Mouse (Mus musculus): ENCODE data around the gene Hk1. TPM values are rescaled to one million over a fixed set of nuclear protein-coding genes. Genes with fewer than 3 reads are reported as not detected.

Gene Hk1
- total RNA-seq, 2 experiments from 2014 or later: 6.2 to 8.7 TPM

DNA sequence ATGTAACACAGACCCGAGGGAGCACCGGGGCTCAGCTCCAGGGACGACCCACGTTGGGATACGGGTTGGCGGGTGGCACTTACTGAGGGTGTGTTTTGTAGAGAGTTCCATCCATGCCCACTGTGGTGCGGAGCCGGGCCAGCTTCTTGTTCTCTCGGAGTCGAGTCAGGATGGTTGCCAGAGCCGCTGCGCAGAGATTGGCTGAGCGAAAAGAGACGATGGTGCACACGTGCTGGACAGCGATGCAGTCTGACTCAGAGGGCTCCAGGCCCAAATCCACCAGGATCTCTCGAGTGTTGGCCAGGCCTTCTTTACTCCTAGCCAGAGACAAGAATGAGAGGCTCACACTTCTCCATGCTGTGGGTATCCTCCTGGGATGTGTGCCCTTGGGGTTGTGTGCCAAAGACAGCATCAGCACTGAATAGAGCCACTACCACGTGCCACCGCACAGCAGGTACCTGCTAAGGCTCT is 22.0 kb upstream of the Hk1 start:
- no peak overlapping the region; the same call in 1 of the 2 replicates for H3K4me3 ChIP-seq
- peak; percentile 66 for DNase-seq
- H3K27ac ChIP-seq: no peak overlapping the region
- TF ChIP-seq CTCF (IDR thresholded peaks at IDR 0.05): no peak
- intact Hi-C loops (cut with DNase I): no loop called here

DNA sequence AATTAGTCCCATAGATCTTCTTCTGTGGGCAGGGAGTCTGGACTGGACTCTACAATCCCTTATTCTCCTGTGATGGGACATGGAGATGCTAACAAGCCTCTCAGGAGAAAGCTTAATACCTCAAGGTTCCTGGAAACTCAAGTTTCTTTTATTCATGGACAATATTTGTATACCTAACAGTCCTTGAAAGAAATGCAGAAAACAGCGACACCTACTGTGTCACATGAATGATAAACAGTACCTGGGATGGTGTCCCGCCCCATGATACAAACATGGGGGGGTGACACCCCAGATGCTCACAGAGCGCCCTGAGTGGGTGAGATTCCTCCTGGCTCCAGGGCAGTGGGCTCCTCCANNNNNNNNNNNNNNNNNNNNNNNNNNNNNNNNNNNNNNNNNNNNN is 3.3 kb upstream of the Hk1 start:
- TF ChIP-seq CTCF (IDR thresholded peaks at IDR 0.05): peak; percentile 5; the same call in 1 of the 2 replicates
- intact Hi-C loops (cut with DNase I): no loop called here
- Histone ChIP-seq H3K27ac (no peak overlapping the region), H3K4me3 (no peak overlapping the region)
- no peak for DNase-seq

DNA sequence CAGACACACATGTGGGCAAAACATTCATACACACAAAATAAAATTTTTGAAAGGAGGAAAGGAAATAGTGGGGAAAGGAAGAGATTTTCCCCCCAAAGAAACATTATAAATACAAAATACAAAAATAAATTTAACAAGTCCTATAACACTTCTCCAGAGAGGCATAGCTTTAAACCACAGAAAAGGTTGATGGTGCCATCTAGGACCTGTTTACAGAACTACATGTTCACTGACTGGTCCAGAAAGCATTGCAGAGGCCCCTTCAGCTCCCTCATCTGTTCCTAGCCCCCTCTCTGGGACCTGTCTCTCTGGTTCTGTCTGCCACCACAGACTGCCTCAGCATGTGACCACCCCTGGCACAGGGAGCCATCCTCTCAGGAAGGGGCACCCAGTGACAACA is 1.2 kb upstream of the Hk1 start:
- DNase-seq: no peak
- H3K4me3 ChIP-seq: no peak overlapping the region
- H3K27ac ChIP-seq: no peak overlapping the region
- intact Hi-C loops (cut with DNase I): no loop called here
- peak; percentile 39; the same call in 1 of the 2 replicates for TF ChIP-seq CTCF (IDR thresholded peaks at IDR 0.05)

DNA sequence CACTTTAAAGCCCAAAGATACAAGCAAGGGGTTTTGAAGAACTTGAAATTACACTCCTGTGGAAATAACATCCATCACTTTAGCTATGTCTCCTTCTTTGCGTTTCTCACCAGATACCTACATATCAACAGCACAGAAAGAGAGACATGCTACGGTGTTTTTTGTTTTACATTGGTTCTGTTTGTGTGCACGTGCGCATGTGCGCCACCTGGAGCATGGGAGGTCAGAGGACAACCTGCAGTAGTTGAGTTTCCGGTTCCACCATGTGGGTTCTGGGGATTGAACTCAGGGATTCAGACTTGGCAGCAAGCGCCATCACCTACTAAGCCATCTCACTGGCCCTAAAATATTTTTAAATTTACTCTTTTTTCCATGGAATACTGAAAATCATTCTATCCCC is 20.9 kb downstream of the Hk1 start:
- H3K27ac ChIP-seq: no peak overlapping the region
- peak; percentile 23; the same call in 1 of the 2 replicates for TF ChIP-seq CTCF (IDR thresholded peaks at IDR 0.05)
- H3K4me3 ChIP-seq: no peak overlapping the region
- no peak for DNase-seq
- intact Hi-C loops (cut with DNase I): no loop called here

DNA sequence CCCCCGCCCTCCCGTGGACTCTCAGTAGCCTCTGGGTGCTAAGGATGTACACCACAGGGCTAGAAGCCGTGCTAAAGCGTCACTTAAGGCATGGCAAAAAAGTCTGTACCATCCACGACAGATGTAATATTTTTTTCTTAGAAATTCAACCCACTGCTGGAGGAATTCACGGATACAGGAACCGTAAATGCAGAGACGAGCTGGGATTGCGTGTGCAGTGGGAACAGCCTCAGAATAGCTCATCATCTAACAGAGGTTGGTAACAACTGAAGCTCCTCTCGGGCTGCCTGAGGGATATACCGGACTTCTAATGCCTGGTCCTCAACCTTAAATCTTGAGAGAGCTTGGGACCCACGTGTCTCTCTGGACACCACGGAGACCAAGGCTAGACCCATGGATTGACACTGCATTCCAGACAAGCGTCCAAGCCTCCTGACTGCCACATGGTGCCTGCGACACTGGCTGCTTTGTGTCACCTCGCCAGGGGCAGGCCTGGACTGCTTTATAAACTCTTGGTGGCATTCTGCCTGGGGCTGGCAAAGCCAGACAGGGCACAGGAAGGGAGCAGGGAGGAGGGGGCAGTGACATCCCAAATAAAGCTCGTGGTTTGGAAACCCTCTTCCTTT is 23.5 kb downstream of the Hk1 start:
- no peak for TF ChIP-seq CTCF (IDR thresholded peaks at IDR 0.05)
- Histone ChIP-seq H3K4me3 (no peak overlapping the region), H3K27ac (no peak overlapping the region)
- DNase-seq: no peak
- intact Hi-C loops (cut with DNase I): no loop called here

DNA sequence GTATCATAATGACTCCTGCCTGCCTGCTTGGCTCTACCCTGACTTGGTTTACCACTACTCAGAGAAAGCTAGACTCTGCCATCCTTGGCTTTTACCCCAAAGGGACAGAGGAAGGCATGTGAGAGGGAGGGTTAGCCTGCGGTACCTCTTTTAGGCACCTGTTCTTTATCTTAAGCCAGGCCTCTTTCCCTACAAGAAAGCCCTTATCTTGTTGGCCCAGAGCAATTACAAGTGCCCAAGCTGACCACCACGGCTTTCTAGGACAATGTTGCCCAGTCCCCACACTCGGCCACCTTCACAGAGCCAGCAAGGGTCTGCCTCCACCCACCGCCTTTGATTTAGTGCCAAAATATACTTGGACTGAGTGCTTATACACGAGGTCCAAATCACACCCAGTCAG is 34.6 kb downstream of the Hk1 start:
- Histone ChIP-seq H3K27ac (no peak overlapping the region), H3K4me3 (no peak overlapping the region)
- intact Hi-C loops (cut with DNase I): no loop called here
- TF ChIP-seq CTCF (IDR thresholded peaks at IDR 0.05): no peak
- no peak for DNase-seq

DNA sequence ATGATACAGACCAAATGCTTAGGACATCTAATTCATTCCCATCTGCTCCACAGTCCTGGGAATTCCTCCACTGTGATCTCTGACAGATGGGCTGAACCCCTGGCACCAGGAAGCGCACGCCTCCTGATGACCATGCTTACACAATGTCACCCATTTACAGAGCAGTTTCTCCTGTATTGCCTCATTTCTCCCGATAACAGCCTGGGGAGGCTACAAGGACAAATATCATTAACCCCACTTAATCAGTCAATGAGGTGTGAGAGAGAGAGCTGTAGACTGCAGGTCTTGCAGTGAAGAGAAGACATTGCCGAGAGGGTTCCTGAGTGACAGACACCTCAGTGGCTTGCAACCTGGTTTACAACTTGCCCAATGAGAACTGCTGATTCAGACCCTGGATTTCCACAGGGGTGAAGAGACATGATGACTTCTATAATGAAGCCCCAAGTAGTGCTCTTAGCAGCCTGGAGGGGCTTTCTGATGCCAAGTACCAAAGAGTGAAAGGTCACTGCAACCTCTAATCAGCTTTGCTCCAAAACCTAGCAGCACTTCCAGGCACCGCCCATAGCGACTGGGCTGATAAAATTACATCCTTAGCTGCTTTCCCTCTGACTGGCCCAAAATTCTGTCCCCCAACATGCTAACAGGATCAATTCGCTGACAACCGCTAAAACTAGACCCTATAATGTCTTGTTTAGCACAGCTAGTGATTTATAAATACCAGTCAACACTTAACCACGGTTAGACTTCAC is 35.5 kb downstream of the Hk1 start:
- TF ChIP-seq CTCF (IDR thresholded peaks at IDR 0.05): no peak
- intact Hi-C loops (cut with DNase I): no loop called here

DNA sequence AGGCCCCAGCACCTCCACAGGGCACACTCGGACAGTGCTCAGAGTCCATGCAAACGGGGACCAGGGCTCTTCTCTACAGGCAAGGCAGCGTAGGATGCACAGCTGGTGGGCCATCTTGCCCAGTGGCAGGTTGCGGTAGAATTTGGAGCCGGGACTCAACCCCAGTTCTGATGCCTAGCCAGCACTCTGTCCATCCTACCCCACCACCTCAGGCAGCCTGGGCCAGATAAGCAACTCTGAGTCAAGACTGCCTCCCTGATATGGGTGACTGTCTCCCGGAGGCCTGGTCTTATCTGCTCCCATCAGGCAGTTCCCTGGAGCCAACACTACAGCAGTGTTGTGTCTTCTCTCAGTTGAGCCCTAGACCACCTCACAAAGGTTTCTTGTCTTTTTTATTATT is 37.2 kb downstream of the Hk1 start:
- no peak for TF ChIP-seq CTCF (IDR thresholded peaks at IDR 0.05)
- H3K27ac ChIP-seq: no peak overlapping the region

More for the DNA sequence above, 35.5 kb downstream of the Hk1 start:
- Histone ChIP-seq H3K4me3 (no peak overlapping the region), H3K27ac (no peak overlapping the region)
- DNase-seq: no peak

DNA sequence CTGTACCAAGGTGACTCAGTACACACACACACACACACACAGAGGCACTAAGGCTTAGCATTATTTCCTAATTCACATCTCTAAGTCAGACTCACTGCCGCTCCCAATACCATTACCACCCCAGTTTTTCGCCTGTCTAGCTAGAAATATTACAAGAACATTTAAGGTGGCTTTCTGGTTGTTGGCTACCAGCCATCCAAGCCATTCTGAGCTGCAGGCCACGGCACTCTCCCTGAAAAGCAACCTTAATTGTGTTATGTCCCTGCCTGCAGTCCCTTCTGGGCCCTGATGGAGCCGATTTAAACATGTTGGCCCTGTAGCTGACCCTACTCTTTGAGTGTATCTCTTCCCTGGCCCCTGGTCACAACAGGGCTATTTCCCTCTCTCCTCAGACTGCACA is 37.8 kb downstream of the Hk1 start:
- no peak for TF ChIP-seq CTCF (IDR thresholded peaks at IDR 0.05)
- Histone ChIP-seq H3K4me3 (no peak overlapping the region), H3K27ac (no peak overlapping the region)
- intact Hi-C loops (cut with DNase I): no loop called here
- no peak for DNase-seq

More for the DNA sequence above, 37.2 kb downstream of the Hk1 start:
- intact Hi-C loops (cut with DNase I): no loop called here
- no peak overlapping the region for H3K4me3 ChIP-seq
- no peak for DNase-seq

DNA sequence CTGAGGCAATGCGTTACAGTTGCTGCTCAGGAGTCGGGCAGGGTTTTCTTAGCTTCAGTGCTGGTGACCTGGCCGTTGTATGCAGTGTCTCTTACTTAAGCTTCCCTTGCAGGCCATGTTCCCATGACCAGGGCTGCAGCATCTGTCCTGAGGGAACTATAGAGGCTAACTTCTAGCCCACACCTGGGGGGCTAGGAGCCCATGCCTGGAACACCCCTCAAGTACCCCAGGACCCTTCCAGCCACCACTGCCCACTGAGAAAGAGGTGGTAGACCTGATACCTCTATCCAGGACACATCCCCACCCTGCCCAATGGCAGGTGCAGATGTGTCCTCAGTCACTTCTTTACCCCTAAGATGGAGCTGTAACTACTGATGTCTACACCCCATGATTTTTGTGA is 38.7 kb downstream of the Hk1 start:
- intact Hi-C loops (cut with DNase I): no loop called here
- TF ChIP-seq CTCF (IDR thresholded peaks at IDR 0.05): no peak
- DNase-seq: no peak
- peak overlapping the region; percentile 86 for H3K27ac ChIP-seq
- H3K4me3 ChIP-seq: peak overlapping the region; percentile 85

DNA sequence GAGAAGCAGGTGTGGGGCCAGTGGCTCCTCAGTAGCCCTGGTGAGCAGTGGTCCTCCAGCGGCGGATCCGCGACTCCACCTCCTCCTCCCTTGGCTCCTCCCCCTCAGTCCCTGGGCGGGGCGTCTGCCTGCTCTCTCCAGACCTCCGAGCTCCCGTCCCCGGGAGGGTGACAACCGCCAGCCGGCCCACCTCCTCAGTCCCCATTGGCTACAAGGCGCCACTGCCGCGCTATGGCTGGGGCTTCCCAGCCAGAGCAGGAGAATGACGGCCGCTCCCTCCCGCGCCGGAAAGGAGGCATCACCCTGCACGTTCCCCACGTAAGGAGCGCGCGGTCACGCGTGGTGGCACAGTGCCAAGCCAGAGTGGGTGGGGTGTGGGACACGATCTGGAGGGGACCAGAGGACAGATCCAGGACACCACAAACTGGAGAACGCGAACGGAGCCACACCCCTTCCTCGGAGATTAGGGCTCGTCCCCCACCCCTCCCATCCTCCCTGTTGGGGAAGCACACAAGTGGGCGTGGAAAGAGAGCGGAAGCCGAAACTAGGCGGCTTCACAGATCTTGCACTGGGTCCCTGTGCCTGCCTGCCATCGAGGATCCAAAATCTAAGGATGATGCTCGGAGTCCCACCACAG is 39.5 kb downstream of the Hk1 start:
- intact Hi-C loops (cut with DNase I): no loop called here
- no peak for TF ChIP-seq CTCF (IDR thresholded peaks at IDR 0.05)
- H3K27ac ChIP-seq: peak overlapping the region; percentile 86
- H3K4me3 ChIP-seq: peak overlapping the region; percentile 85
- DNase-seq: peak; percentile 98

DNA sequence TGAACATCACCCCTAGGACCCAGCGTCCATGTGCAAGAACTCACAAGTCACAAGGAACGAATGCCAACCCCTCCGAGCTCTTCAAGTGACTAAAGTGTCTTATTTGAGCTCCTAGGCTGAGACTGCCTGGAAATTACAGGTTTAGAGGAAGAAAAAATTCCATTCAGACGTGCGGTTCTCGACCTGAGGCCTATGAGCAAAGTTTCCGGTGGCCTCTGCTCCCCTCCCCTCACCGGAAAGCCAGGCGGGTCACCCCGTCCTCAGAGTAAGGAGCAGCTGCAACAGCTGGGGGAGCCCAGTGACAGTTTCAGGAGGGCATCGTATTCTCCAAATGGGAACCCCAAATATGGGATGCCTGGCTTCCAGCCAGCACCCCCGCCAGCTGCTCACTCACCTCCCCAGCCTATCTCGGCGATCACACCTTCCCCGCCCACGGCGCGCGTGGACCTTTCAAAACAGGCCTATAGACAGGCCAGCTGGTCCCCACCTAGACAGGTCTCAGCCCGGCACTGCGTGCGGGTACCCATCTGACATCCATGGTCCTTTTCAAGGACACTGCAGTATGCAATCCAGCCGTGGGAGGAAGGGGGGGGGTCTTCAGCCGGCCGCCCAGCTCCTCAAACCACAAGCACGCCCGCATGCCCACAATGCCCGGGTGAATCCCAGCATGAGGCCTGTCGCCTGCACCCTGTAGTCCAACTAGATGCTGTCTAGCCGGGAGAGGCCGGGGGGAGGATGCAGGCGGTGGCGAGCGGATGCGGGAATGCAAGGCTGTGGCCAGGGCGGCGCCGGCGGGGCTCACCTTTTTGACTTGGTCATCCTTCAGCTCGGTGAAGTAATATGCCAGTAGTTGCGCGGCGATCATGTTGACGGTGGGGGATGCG is 40.3 kb downstream of the Hk1 start:
- no peak for TF ChIP-seq CTCF (IDR thresholded peaks at IDR 0.05)
- DNase-seq: peak; percentile 46
- intact Hi-C loops (cut with DNase I): no loop called here
- H3K27ac ChIP-seq: peak overlapping the region; percentile 86
- H3K4me3 ChIP-seq: peak overlapping the region; percentile 85
